Mouse (Mus musculus) testis, adult 2 months (tissue): ENCODE measurements at regions not wholly inside any gene's neighbourhood (a gene's known extent, or its start where the extent isn't known, plus 50 kb on each side); places are given as distances from the start of the nearest gene placed in this dataset.
"Not testable (repeated sequence)": the region's sequence is repeated elsewhere in the genome, so short reads cannot be mapped to it uniquely, and the experiment has no call there.

ENCODE experiments used
- H3K27ac ChIP-seq: fragments of 200-500 bp; 2 replicates; pipeline ENCODE4 v1.5.1; 2012; ENCODE audit warnings: low read depth, low read length; ENCODE audit not compliant: control insufficient read depth, insufficient read depth
- H3K27me3 ChIP-seq: fragments of 200-500 bp; 2 replicates; pipeline ENCODE4 v1.6.1; 2012; ENCODE audit warnings: mild to moderate bottlenecking, low read length, moderate library complexity; ENCODE audit not compliant: control insufficient read depth, insufficient read depth
- H3K36me3 ChIP-seq: fragments of 200-500 bp; 2 replicates; pipeline ENCODE4 v1.6.1; 2012; ENCODE audit warnings: mild to moderate bottlenecking, low read length; ENCODE audit not compliant: control insufficient read depth, insufficient read depth
- H3K4me1 ChIP-seq: fragments of 200-500 bp; 2 replicates; pipeline ENCODE4 v1.6.1; 2012; ENCODE audit warnings: low read length; ENCODE audit not compliant: control insufficient read depth, insufficient read depth
- H3K4me3 ChIP-seq: fragments of 200-500 bp; 2 replicates; pipeline ENCODE4 v1.5.1; 2012; ENCODE audit warnings: low read depth, mild to moderate bottlenecking, low read length, moderate library complexity, mixed read lengths; ENCODE audit not compliant: control insufficient read depth
- CTCF ChIP-seq: fragments of 200-500 bp; IDR thresholded peaks from 2 replicates; pipeline ENCODE4 v1.5.1; 2012; ENCODE audit warnings: low read depth, mild to moderate bottlenecking, inconsistent platforms, low read length, moderate library complexity; ENCODE audit not compliant: control insufficient read depth, insufficient read depth, insufficient replicate concordance
- POLR2A ChIP-seq: fragments of 200-500 bp; IDR thresholded peaks from 2 replicates; pipeline ENCODE4 v1.6.1; 2012; ENCODE audit warnings: low read depth, mild to moderate bottlenecking, inconsistent platforms, low read length, moderate library complexity; ENCODE audit not compliant: control insufficient read depth

GRCm38 (mm10) chr17:27281241-27281640 is 77.0 kb upstream of the Lemd2 start:
- Histone ChIP-seq H3K4me1 (no peaks in the 10 kb centered on the region), H3K4me3 (no peak overlapping the region), H3K27ac (no peak overlapping the region), H3K27me3 (no peaks in the 10 kb centered on the region), H3K36me3 (no peaks in the 10 kb centered on the region)
- TF ChIP-seq POLR2A = no peak
- no peak for TF ChIP-seq CTCF

GRCm38 (mm10) chr17:27279491-27280288 is 75.4 kb upstream of the Lemd2 start:
- H3K4me3 ChIP-seq, H3K4me1 ChIP-seq, H3K27me3 ChIP-seq, H3K27ac ChIP-seq, H3K36me3 ChIP-seq: not testable (repeated sequence)

- H3K27me3 ChIP-seq, H3K4me3 ChIP-seq, H3K36me3 ChIP-seq, H3K27ac ChIP-seq, H3K4me1 ChIP-seq: not testable (repeated sequence)
Measured at GRCm38 (mm10) chr17:27277786-27278185, 73.5 kb upstream of the Lemd2 start.

GRCm38 (mm10) chr17:27271756-27272155 is 67.5 kb upstream of the Lemd2 start:
- not testable (repeated sequence) for H3K27ac ChIP-seq, H3K27me3 ChIP-seq, H3K4me3 ChIP-seq, H3K4me1 ChIP-seq, H3K36me3 ChIP-seq

- not testable (repeated sequence) for H3K36me3 ChIP-seq, H3K27me3 ChIP-seq, H3K4me3 ChIP-seq, H3K27ac ChIP-seq, H3K4me1 ChIP-seq
Measured at GRCm38 (mm10) chr17:27270776-27271175, 66.5 kb upstream of the Lemd2 start.

GRCm38 (mm10) chr17:27264607-27265006 is 60.3 kb upstream of the Lemd2 start:
- H3K4me3 ChIP-seq = not testable (repeated sequence)

GRCm38 (mm10) chr17:27262607-27263006 is 58.3 kb upstream of the Lemd2 start:
- no peak overlapping the region for H3K4me3 ChIP-seq
- H3K27ac ChIP-seq = no peak overlapping the region
- H3K36me3 ChIP-seq = no peaks in the 10 kb centered on the region
- H3K27me3 ChIP-seq = no peaks in the 10 kb centered on the region
- TF ChIP-seq POLR2A (no peak), CTCF (no peak)
- no peaks in the 10 kb centered on the region; the same call in 1 of the 2 replicates for H3K4me1 ChIP-seq

More at GRCm38 (mm10) chr17:27264607-27265006, 60.3 kb upstream of the Lemd2 start:
- H3K36me3 ChIP-seq, H3K27ac ChIP-seq, H3K27me3 ChIP-seq, H3K4me1 ChIP-seq: not testable (repeated sequence)

- H3K4me3 ChIP-seq = no peak overlapping the region
- no peak overlapping the region for H3K27ac ChIP-seq
- no peaks in the 10 kb centered on the region for H3K36me3 ChIP-seq
- H3K27me3 ChIP-seq = no peaks in the 10 kb centered on the region
- TF ChIP-seq POLR2A = no peak
- TF ChIP-seq CTCF = no peak
- no peaks in the 10 kb centered on the region; the same call in 1 of the 2 replicates for H3K4me1 ChIP-seq
Measured at GRCm38 (mm10) chr17:27261981-27262380, 57.7 kb upstream of the Lemd2 start.
